Mouse (Mus musculus) embryonic fibroblast, embryonic 13.5 days (primary cell): ENCODE results near the gene Cacna1c.

Source experiments
- CTCF ChIP-seq: IDR thresholded peaks from 2 replicates; pipeline ENCODE4 v1.5.1; 2011; ENCODE audit warnings: mild to moderate bottlenecking, control low read depth, low read length, moderate library complexity, borderline replicate concordance; ENCODE audit not compliant: insufficient read depth
- POLR2A ChIP-seq: IDR thresholded peaks from 2 replicates; pipeline ENCODE4 v1.6.1; 2011; ENCODE audit warnings: low read depth, mild to moderate bottlenecking, control low read depth, low read length, moderate library complexity

DNA sequence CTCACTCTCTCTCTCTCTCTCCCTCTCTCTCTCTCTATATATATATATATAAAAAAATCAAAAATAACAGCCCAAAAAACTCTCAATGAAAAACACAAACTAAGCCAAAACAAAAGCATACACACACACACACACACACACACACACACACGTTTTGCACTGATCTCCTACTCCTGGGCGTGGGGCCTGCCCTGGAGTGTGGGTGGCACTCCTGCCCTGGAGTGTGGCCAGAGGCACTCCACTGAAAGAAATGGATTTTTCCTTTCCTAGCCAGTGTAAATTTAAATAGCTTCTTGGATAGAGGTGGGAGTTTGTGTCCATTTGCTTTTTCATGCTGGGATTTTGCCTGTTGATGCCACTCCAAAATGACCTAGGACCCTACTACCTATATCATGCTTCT, 96.9 kb downstream of the Cacna1c start:
- TF ChIP-seq CTCF, result no peak
- no peak for TF ChIP-seq POLR2A
